Comparison of ENCODE assay signal across 7 mouse cellular contexts in the genomic region with DNA sequence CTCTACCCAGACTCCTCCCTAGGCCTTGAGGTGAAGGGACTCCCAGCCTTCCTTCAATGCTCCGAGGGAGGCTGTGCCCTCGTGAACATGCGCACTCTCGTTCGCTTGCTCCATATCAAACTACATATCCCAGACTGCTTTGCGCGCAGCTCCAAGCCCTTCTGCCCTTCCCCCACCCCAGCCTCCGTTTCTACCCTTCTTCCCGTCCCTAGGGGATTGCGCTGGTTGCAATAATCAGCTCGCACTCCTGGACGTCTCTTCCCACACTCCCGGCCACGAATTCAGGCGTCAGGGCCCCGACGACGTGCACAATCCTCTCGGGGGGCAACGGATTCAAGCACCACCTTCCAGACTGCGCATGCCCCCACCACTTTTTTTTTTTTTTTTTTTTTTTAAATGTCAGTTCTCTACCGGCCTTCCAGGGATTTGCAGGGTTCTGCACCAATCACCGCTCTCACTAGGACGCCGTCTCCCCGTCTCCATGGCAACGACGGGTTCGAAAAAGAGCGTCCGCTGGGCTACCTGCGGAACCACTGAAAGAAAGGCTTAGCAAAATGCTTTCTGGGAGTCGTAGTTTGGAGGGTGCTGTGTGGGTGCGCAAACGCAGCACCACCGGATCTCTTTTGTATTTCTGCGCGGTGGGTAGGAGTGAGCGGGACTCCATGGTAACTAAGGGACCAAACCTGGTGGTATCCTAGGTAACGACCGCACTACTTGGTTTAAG. TPM values are rescaled to one million over a fixed set of nuclear protein-coding genes. Genes with fewer than 3 reads are reported as not detected.
DNase-seq lines count a peak whose midpoint lies in the region; ATAC-seq and TF ChIP-seq lines count a peak whose summit lies in the region.

TSS of gene Mzf1 (minus strand) at position 478 of the 724 bp plus-strand sequence.

- no peak within 1 kb of the TSS for H3K27ac ChIP-seq in intestine, postnatal 0 days (ENCODE audit: low read depth, low read length)
- H3K27ac ChIP-seq in midbrain, embryonic 12.5 days (replicated peaks): peak within 1 kb of the TSS; percentile 91
- H3K27ac ChIP-seq in small intestine, adult 2 months (ENCODE audit: insufficient read depth, low read depth, low read length): peak within 1 kb of the TSS; percentile 78

- peak within 1 kb of the TSS; percentile 77 for H3K4me2 ChIP-seq in intestine, postnatal 0 days (replicated peaks; ENCODE audit: low read depth)
- H3K4me2 ChIP-seq in midbrain, embryonic 12.5 days (replicated peaks): peak within 1 kb of the TSS; percentile 52

- peak within 1 kb of the TSS; percentile 75 for H3K4me3 ChIP-seq in intestine, postnatal 0 days (ENCODE audit: low read depth, low read length)
- H3K4me3 ChIP-seq in midbrain, embryonic 12.5 days: peak within 1 kb of the TSS; percentile 51
- peak within 1 kb of the TSS; percentile 86 for H3K4me3 ChIP-seq in small intestine, adult 2 months (ENCODE audit: low read depth, low read length)

- no peak for TF ChIP-seq CTCF in intestine, postnatal 0 days (IDR thresholded peaks at IDR 0.05; ENCODE audit: low read depth)
- TF ChIP-seq CTCF in small intestine, adult 2 months (IDR thresholded peaks at IDR 0.05; ENCODE audit: extremely low read depth, insufficient read length, insufficient replicate concordance, low read depth, low read length): peak; percentile 25; the same call in 1 of the 2 replicates

- H3K4me1 ChIP-seq in intestine, postnatal 0 days (replicated peaks; ENCODE audit: control insufficient read depth, insufficient read depth, low read length): no peaks in the 10 kb centered on the region
- H3K4me1 ChIP-seq in midbrain, embryonic 12.5 days: peaks cover 6% of the 10 kb centered on the region
- no peaks in the 10 kb centered on the region for H3K4me1 ChIP-seq in small intestine, adult 2 months (ENCODE audit: control insufficient read depth, insufficient read depth, insufficient read length, low read length)

- H3K27me3 ChIP-seq in intestine, postnatal 0 days (replicated peaks; ENCODE audit: control insufficient read depth, insufficient read depth, low read length): no peaks in the 10 kb centered on the region
- no peaks in the 10 kb centered on the region for H3K27me3 ChIP-seq in midbrain, embryonic 12.5 days
- no peaks in the 10 kb centered on the region for H3K27me3 ChIP-seq in small intestine, adult 2 months (ENCODE audit: control insufficient read depth, insufficient read depth, low read length)

- peak within 1 kb of the TSS; percentile 57 for H3K9ac ChIP-seq in intestine, postnatal 0 days (ENCODE audit: low read depth, low read length)
- peak within 1 kb of the TSS; percentile 48 for H3K9ac ChIP-seq in midbrain, embryonic 12.5 days (replicated peaks)

- peak; percentile 65; the same call in 1 of the 2 replicates for TF ChIP-seq POLR2A in small intestine, adult 2 months (IDR thresholded peaks at IDR 0.05; ENCODE audit: low read depth, low read length)

- 1% methylated on average over 41 of the region's 41 CpGs for WGBS in intestine, postnatal 0 days
- under 1% methylated on average over 41 of the region's 41 CpGs for WGBS in midbrain, embryonic 12.5 days
- under 1% methylated on average over 41 of the region's 41 CpGs for WGBS in small intestine, adult 2 months

- H3K9me3 ChIP-seq in intestine, postnatal 0 days (ENCODE audit: control insufficient read depth): no peaks in the 10 kb centered on the region
- H3K9me3 ChIP-seq in midbrain, embryonic 12.5 days: no peaks in the 10 kb centered on the region

- DNase-seq in adrenal gland, adult 8-10 months: peak; percentile 93
- DNase-seq in embryo, embryonic 9.5 days (ENCODE audit: extremely low spot score): peak; percentile 94
- peak; percentile 77 for DNase-seq in gonadal fat pad, adult 2 months (ENCODE audit: low read depth)
- peak; percentile 96 for DNase-seq in left cerebral cortex, postnatal 4 days

- no peaks in the 10 kb centered on the region for H3K36me3 ChIP-seq in intestine, postnatal 0 days (ENCODE audit: control insufficient read depth, insufficient read depth)
- H3K36me3 ChIP-seq in midbrain, embryonic 12.5 days: no peaks in the 10 kb centered on the region
- no peaks in the 10 kb centered on the region for H3K36me3 ChIP-seq in small intestine, adult 2 months (ENCODE audit: control insufficient read depth, insufficient read depth, low read length)

- peak; percentile 95 for ATAC-seq in intestine, postnatal 0 days
- ATAC-seq in midbrain, embryonic 12.5 days (ENCODE audit: low FRiP score, low read depth): peak; percentile 96

- intact Hi-C loops in left cerebral cortex, postnatal 4 days (cut with DNase I): no loop called here

RNA-seq across cellular contexts. Expression of gene Mzf1, which starts in this region (rescaled TPM):
- total RNA-seq in adrenal gland, adult 8-10 months (2022): 1 to 10 TPM; 3.2 to 7.5 (median 5.9) TPM
- polyA plus RNA-seq in gonadal fat pad, adult 2 months (2012; rRNA removed): 3.6 and 3.7 TPM in 2 replicates
- 0.83 and 1.1 TPM in 2 replicates for polyA plus RNA-seq in intestine, postnatal 0 days (2015; fragmentation: Nextera tagmentation; extraction: Ambion mirVana)
- total RNA-seq in left cerebral cortex, postnatal 4 days (2021): 10 to 100 TPM; 13.7 to 17.3 TPM
- polyA plus RNA-seq in midbrain, embryonic 12.5 days (2016; fragmentation: Nextera tagmentation; extraction: Ambion mirVana): 5.2 and 5.3 TPM in 2 replicates
- 0.66 and 0.95 TPM in 2 replicates for polyA plus RNA-seq in small intestine, adult 2 months (2012; rRNA removed)
